In genomic region chr15:86181941-86182439, GRCm38 (mm10) we compare ENCODE assay signal across 8 mouse cellular contexts. TPM values are rescaled to one million over a fixed set of nuclear protein-coding genes. Genes with fewer than 3 reads are reported as not detected.
DNase-seq lines count a peak whose midpoint lies in the region; ATAC-seq and TF ChIP-seq lines count a peak whose summit lies in the region.

No protein-coding gene starts in this region.

- H3K4me1 ChIP-seq in spleen, adult 2 months (ENCODE audit: control insufficient read depth, insufficient read depth, insufficient read length), result peaks cover 26% of the 10 kb centered on the region; the same call in 1 of the 2 replicates
- peaks cover 27% of the 10 kb centered on the region for H3K4me1 ChIP-seq in intestine, embryonic 15.5 days (replicated peaks)
- H3K4me1 ChIP-seq in megakaryocyte, embryonic 14.5 days, result peaks cover 82% of the 10 kb centered on the region

- DNase-seq in adrenal gland, postnatal 14 days, result peak; percentile 59
- no peak for DNase-seq in adrenal gland, postnatal 25 days
- DNase-seq in spleen, adult 2 months (ENCODE audit: low read depth in 1 of 2, low spot score in 2 of 2), result peak in 1 of 2 experiments; percentile 66
- DNase-seq in spleen, postnatal 14 days (ENCODE audit: low spot score in 2 of 2), result no peak
- no peak for DNase-seq in retina, embryonic 14.5 days (ENCODE audit: low spot score)
- DNase-seq in testis, postnatal 10 days (ENCODE audit: low spot score), result no peak

- peak overlapping the region; percentile 97 for H3K27ac ChIP-seq in spleen, adult 2 months (ENCODE audit: insufficient read depth, low read length)
- H3K27ac ChIP-seq in intestine, embryonic 15.5 days, result peak overlapping the region; percentile 54; the same call in 1 of the 2 replicates

- WGBS in spleen, adult 2 months, result 3% methylated on average over 11 of the region's 11 CpGs
- WGBS in intestine, embryonic 15.5 days, result 27% methylated on average over 11 of the region's 11 CpGs

- no peaks in the 10 kb centered on the region for H3K27me3 ChIP-seq in spleen, adult 2 months (ENCODE audit: control insufficient read depth, insufficient read depth, low read length)
- H3K27me3 ChIP-seq in intestine, embryonic 15.5 days (replicated peaks), result no peaks in the 10 kb centered on the region
- H3K27me3 ChIP-seq in megakaryocyte, embryonic 14.5 days (replicated peaks), result no peaks in the 10 kb centered on the region

- no peak for TF ChIP-seq CTCF in spleen, adult 2 months (IDR thresholded peaks at IDR 0.05; ENCODE audit: extremely low read depth, insufficient read depth, insufficient read length, insufficient replicate concordance)

- peak overlapping the region; percentile 26 for H3K4me2 ChIP-seq in intestine, embryonic 15.5 days (replicated peaks)

- peak; percentile 50; the same call in 1 of the 2 replicates for ATAC-seq in intestine, embryonic 15.5 days

- peak overlapping the region; percentile 48 for H3K4me3 ChIP-seq in spleen, adult 2 months (ENCODE audit: extremely low read depth, insufficient read depth, insufficient read length)
- no peak overlapping the region for H3K4me3 ChIP-seq in intestine, embryonic 15.5 days (replicated peaks)
- H3K4me3 ChIP-seq in megakaryocyte, embryonic 14.5 days (replicated peaks), result peak overlapping the region; percentile 87

- no peak for TF ChIP-seq POLR2A in spleen, adult 2 months (IDR thresholded peaks at IDR 0.05; ENCODE audit: low read depth, low read length)

- H3K9me3 ChIP-seq in intestine, embryonic 15.5 days, result no peaks in the 10 kb centered on the region
- no peaks in the 10 kb centered on the region for H3K9me3 ChIP-seq in megakaryocyte, embryonic 14.5 days

- H3K9ac ChIP-seq in intestine, embryonic 15.5 days, result no peak overlapping the region

- H3K36me3 ChIP-seq in spleen, adult 2 months (ENCODE audit: control insufficient read depth, insufficient read depth, low read length), result no peaks in the 10 kb centered on the region
- H3K36me3 ChIP-seq in intestine, embryonic 15.5 days, result no peaks in the 10 kb centered on the region
- H3K36me3 ChIP-seq in megakaryocyte, embryonic 14.5 days (replicated peaks; ENCODE audit: low read length), result peaks cover 69% of the 10 kb centered on the region

RNA-seq across cellular contexts. Expression of gene Cerk, which starts 4.0 kb away (rescaled TPM):
- 31.5 and 33.0 TPM in 2 replicates for total RNA-seq in adrenal gland, postnatal 14 days (2021)
- 26.4 and 29.6 TPM in 2 replicates for total RNA-seq in adrenal gland, postnatal 25 days (2021)
- polyA plus RNA-seq in spleen, adult 2 months (2012; rRNA removed), result 64.4 and 82.8 TPM in 2 replicates
- polyA plus RNA-seq in intestine, embryonic 15.5 days (2015; fragmentation: Nextera tagmentation; extraction: Ambion mirVana), result 8.4 and 8.9 TPM in 2 replicates
- 52.5 and 70.1 TPM in 2 replicates for polyA plus RNA-seq in megakaryocyte, embryonic 14.5 days (2012; ENCODE audit: insufficient read depth, low replicate concordance)

RNA-seq across cellular contexts. Expression of gene Tbc1d22a, which starts 32.3 kb away (rescaled TPM):
- 26.8 and 32.0 TPM in 2 replicates for total RNA-seq in adrenal gland, postnatal 14 days (2021)
- total RNA-seq in adrenal gland, postnatal 25 days (2021), result 24.7 and 33.8 TPM in 2 replicates
- 28.1 and 32.3 TPM in 2 replicates for polyA plus RNA-seq in spleen, adult 2 months (2012; rRNA removed)
- 10.0 and 10.9 TPM in 2 replicates for polyA plus RNA-seq in intestine, embryonic 15.5 days (2015; fragmentation: Nextera tagmentation; extraction: Ambion mirVana)
- polyA plus RNA-seq in megakaryocyte, embryonic 14.5 days (2012; ENCODE audit: insufficient read depth, low replicate concordance), result 14.3 and 16.7 TPM in 2 replicates
